Mouse (Mus musculus): ENCODE measurements around the gene Rpn2.

GRCm38 (mm10) chr2:157347361-157348159 lies 68.7 kb downstream of the Rpn2 start, which contains the start of gene Ghrh:
- TF ChIP-seq CTCF (IDR thresholded peaks at IDR 0.05; ENCODE audit: low read depth) (no peak), EP300 (IDR thresholded peaks at IDR 0.05; ENCODE audit: low read depth) (no peak)
